Mouse (Mus musculus) effector memory CD4-positive, alpha-beta T cell, adult 5 months (primary cell): Measurements from ENCODE around the gene Olfr109. TPM values are rescaled to one million over a fixed set of nuclear protein-coding genes. Genes with fewer than 3 reads are reported as not detected.

ENCODE experiments used
- polyA plus RNA-seq: library from polyadenylated mRNA; unstranded; fragments of 100-300 nt; shearing (Covaris generic); gene quantifications from one replicate; pipeline ENCODE4 v1.2.1, GENCODE M21; 2017

Gene Olfr109
- polyA plus RNA-seq = 0.10 TPM

DNA sequence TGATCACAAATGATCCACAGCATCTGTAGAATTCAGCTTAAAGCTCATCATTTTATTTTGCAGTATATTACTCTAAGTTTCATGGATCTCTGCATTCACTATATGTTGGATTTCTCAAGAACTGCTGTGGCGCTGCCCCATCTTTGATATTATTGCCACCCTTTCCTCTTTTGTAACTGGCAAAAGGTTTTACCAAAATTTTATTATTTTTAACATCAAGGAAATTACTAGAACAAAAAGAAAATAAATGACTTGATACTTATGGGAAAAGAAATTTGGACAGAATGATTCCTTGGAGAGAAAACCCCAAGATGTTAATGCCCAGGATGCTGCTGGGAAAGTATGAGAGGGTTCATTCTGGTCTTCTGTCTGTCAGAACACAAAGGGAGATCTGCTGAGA, at the start of gene Olfr109:
Gene Olfr109 (plus strand): TSS at position 301 of the 400 bp plus-strand sequence.

DNA sequence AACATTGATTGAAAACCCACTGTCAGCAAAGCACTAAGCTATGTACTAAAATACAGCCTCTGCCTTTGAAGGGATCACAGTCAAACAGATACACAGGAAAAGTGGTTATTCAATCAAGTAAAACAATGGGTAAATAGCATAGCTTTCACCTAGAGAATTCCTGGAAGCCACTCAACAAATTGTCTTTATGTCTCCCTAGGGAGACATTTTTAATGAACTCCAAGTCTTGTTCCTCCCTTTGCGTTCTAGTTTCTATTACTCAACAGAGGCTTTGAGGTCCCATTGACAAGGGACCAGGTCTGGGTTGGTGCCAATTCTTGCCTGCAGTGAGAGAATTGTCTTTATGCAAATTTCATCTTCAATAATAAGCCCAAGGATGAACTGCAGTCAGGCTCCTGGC, 13.5 kb upstream of the Olfr109 start, which contains the start of gene Olfr108:
Gene Olfr108 (plus strand): TSS at position 301 of the 400 bp plus-strand sequence.

DNA sequence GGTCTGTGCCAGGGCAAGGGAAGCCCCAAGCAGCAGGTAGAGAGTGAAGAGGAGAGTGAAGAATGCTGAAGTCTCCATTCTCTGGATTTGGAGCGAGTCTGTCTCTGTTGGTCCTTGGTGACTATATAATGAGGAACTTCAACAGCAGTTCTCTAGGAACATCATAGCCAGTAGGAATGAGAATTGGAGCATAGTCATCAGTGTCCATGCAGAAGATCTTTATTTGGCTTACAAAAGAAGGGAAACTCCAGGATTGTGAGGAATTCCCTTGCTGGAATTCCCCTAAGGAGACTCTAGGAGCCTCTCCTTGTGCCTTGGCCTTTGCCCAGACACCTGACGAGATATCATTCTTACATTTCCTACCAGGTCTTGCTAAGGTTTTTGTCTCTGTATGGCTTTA, 24.7 kb downstream of the Olfr109 start, which contains the start of gene H2-M2:
Gene H2-M2 (minus strand): TSS at position 101 of the 400 bp plus-strand sequence.

DNA sequence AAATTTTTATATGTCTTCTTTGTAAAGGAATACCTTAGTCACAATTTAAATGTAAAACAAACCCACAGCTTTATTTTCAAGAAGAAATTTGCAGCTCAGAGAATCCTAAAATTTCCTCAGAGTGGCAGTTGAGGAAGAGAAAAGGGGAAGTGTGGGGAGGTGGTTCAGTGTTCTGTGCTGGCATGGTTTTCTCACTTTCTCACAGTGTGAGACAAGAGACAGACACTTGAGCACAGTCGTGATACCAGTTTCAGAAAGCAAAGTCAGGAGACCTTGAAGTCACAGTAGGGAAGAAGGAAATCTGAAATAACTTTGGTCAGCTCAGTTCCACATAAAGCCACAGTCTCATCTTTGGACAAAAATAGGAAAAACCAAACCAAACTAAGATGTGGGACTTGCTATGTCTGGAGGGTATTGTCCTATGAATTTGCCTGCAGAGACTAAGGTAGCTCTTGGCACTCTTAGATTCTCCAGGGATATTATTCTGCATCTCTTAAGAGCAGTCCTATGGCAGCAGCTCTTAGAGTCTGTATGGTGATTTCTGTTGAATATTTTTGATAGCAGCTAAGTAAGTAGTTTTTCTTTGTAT, 33.3 kb downstream of the Olfr109 start, which contains the start of gene Olfr110:
Gene Olfr110 (plus strand): TSS at position 539 of the 589 bp plus-strand sequence.

DNA sequence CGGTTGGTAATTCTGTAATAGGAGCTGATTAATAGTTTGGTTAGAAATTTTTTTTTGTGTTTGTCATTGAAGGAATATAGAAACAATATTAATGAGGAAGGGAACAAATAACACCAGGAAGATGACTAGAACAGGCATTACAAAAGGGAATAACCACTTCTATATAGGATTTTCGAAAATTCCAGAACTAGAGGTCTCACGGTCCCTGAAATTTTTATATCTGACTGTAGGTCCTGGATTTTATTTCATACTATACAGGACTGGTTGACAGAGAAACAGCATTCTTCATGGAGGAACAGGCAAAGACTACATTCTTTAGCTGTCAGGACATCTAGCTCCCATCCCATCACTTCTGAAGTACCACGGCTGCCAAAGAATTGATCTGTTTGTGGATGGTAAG, 49.0 kb downstream of the Olfr109 start, which contains the start of gene Olfr111:
Gene Olfr111 (plus strand): TSS at position 301 of the 400 bp plus-strand sequence.

Other genes starting within 250 kb of the Olfr109 start
- not detected for gene Olfr95, start 245.8 kb upstream of the Olfr109 start, polyA plus RNA-seq
- gene Olfr96, start 238.8 kb upstream of the Olfr109 start, polyA plus RNA-seq = not detected
- not detected for gene Olfr97, start 221.6 kb upstream of the Olfr109 start, polyA plus RNA-seq
- gene Olfr98, start 195.2 kb upstream of the Olfr109 start, polyA plus RNA-seq = not detected
- 86.2 TPM for gene H2-M3, start 188.7 kb upstream of the Olfr109 start, polyA plus RNA-seq
- 2.2 TPM for gene Olfr99, start 175.5 kb upstream of the Olfr109 start, polyA plus RNA-seq
- not detected for gene Olfr101, start 154.6 kb upstream of the Olfr109 start, polyA plus RNA-seq
- gene Olfr102, start 141.9 kb upstream of the Olfr109 start, polyA plus RNA-seq = not detected
- gene Olfr103, start 119.2 kb upstream of the Olfr109 start, polyA plus RNA-seq = not detected
- gene Olfr104-ps, start 99.3 kb upstream of the Olfr109 start, polyA plus RNA-seq = not detected
- not detected for gene Olfr105-ps, start 79.9 kb upstream of the Olfr109 start, polyA plus RNA-seq
- not detected for gene Olfr106-ps, start 68.5 kb upstream of the Olfr109 start, polyA plus RNA-seq
- not detected for gene Olfr107, start 59.7 kb upstream of the Olfr109 start, polyA plus RNA-seq
- not detected for gene Olfr108, start 13.4 kb upstream of the Olfr109 start, polyA plus RNA-seq
- gene H2-M2, start 24.6 kb downstream of the Olfr109 start, polyA plus RNA-seq = not detected
- gene Olfr110, start 33.6 kb downstream of the Olfr109 start, polyA plus RNA-seq = not detected
- gene Olfr111, start 49.1 kb downstream of the Olfr109 start, polyA plus RNA-seq = not detected
- gene Olfr112, start 110.5 kb downstream of the Olfr109 start, polyA plus RNA-seq = not detected
- gene Olfr113, start 118.7 kb downstream of the Olfr109 start, polyA plus RNA-seq = not detected
- gene Olfr114, start 133.8 kb downstream of the Olfr109 start, polyA plus RNA-seq = not detected
- not detected for gene Olfr115, start 168.2 kb downstream of the Olfr109 start, polyA plus RNA-seq
- not detected for gene Olfr116, start 168.3 kb downstream of the Olfr109 start, polyA plus RNA-seq
- gene Olfr117, start 204.9 kb downstream of the Olfr109 start, polyA plus RNA-seq = 0.15 TPM
- gene Olfr118, start 208.1 kb downstream of the Olfr109 start, polyA plus RNA-seq = not detected
- not detected for gene Olfr119, start 237.6 kb downstream of the Olfr109 start, polyA plus RNA-seq